Mouse (Mus musculus) gastrocnemius, postnatal 4 days (tissue): ENCODE measurements around the gene Grk3. TPM values are rescaled to one million over a fixed set of nuclear protein-coding genes. Genes with fewer than 3 reads are reported as not detected.

Source experiments
- DNase-seq, 2 experiments: peaks; one replicate each; pipeline ENCODE4 v3.0.0; 2021 to 2022; ENCODE audit warnings: low spot score in 2 of 2, mixed read lengths in 2 of 2
- long read RNA-seq, 2 experiments: library from polyadenylated mRNA; stranded (forward); transcript quantifications; one replicate each; pipeline ENCODE4 v2.0.0; 2021
- total RNA-seq, 2 experiments: library from RNA; stranded (reverse); gene quantifications; 2 replicates each; pipeline ENCODE4 v1.2.3; 2021

The Grk3 gene
- total RNA-seq: 1 to 10 TPM; 7.4 to 8.4 TPM
- long read RNA-seq, experiment 1, full-length matches to known transcripts: 3 of 9 reads
- long read RNA-seq, experiment 1, partial matches to known transcripts: 0 of 9 reads
- long read RNA-seq, experiment 1, other reads (novel, unspliced or antisense): 6 of 9 reads
- long read RNA-seq, experiment 2, full-length matches to known transcripts: 5 of 11 reads
- long read RNA-seq, experiment 2, partial matches to known transcripts: 1 of 11 reads
- long read RNA-seq, experiment 2, other reads (novel, unspliced or antisense): 5 of 11 reads

DNA sequence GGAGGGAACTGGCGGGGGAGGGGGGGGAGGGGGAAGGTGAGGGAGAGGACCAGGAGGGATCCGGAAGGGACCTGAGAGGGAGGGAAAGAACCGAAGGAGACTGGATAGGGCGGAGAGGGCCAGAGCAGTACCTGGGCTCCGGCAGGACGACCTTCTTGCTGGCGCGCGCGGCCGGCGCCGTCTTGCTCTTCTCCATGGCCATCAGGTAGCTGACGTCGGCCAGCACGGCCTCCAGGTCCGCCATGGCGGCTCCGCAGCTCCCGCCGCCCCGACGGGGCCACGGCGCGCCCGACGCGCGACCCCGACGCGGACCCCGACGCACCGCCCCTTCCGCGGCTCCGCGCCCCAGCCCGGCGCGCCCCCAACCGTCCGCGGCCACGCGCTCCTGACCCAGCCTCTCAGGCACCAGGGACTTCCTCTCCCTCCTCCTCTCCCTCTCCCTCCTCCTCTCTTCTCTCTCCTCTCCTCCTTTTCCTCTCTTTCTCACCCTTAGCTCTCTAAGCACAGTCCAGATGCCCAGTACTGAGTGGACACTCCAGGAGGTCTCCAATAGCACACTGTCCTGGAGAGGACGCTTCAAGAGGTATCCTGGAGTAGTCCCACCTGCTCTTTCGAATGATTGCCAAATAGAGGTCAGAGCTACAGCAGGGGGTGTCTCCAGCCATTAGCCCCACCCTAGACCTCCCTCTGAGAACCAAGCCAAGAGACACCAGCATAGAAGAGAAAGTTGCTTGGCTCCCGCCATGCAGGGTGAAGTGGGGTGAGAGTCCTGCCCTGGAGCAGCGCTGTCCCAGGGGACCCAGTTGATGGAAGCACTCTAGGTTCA, at the start of gene Grk3:
Grk3 (minus strand) TSS at position 556 of the 826 bp plus-strand sequence.
- peak in 1 of 2 experiments; percentile 29 for DNase-seq

- peak; percentile 67 to 71 for DNase-seq
Observed at GRCm38 (mm10) chr5:113054308-113054707, 38.7 kb upstream of the Grk3 start.

DNA sequence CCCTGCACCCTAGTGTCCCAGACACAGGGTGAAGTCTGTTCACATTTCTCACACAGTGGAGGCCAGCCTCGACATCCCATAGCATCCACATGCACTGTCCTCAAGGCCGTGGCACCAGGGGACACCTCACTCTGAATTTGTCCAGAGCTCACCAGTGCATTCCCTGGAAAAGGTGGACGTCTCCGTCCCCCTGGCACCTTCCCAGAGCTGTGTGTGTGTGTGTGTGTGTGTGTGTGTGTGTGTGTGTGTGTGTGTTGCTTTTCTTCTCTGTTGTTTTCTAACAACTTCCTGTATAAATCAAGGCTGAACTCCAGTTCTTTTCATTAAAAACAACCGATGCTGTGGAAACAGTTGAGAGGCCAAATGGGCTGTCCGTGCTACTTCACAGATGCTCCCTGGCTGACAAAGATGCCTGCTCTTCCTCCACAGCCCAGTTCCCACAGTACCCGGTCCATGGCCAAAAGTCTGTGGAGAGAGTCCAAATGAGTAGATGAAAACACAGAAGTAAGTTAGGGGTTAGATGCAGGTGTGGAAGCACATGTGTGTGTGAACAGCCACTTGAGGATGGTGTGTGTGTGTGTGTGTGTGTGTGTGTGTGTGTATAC, 35.1 kb upstream of the Grk3 start:
- DNase-seq: no peak

DNA sequence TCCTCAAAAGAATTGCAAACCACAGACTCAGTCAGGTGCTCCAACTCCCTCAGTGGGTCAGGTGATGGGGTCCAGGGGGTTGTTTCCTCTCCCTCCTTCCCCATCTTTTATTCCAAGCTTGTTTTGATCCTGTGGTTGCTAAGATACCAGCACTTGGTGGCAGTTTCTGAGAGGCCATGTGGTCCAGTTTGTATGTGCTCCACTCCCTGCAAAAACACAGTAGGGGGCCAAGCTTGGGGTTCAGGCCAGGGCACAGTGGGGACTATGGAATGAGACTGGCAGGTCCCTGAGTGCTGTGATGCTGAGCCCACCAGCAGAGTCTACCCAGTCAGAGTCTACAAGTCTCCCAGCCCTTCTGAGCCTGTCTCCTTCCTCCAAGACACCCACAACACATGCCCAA, 34.3 kb upstream of the Grk3 start:
- DNase-seq: no peak

DNA sequence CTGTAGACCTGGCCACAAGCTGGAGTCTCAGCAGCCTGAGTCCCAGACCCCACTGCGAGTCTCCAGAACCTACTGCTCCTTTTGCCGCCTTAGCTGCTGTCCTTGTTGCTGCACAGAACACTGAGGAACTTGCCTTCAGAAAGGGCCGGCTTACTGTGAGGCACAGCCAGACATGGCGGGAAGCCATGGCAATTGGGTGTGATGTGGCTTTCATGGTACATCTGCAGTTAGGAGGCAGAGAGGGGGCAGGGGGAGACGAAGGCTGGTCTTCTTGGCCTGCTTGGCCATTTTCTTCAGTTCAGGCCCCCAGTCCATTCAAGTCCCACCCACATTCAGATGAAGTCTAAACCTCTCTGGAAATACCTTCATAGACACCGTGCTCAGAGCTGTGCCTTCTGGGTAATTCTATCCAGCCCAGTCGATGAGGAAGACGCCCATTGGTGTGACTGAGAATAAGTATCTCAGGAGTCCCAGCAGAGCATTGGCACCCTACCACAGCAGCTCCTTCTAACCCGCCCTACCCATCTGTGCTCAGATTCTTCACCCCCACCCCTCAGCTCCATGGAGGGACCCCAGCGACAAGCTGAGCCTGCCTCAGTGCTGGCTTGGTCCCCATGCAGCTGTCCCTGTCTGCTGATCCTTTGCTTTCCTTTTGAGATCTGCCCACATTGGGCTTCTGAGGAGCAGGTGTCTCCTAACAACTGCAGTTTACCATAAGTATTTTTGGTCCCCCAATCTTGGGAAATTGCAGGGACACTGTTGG, 30.1 kb upstream of the Grk3 start:
- DNase-seq: no peak

DNA sequence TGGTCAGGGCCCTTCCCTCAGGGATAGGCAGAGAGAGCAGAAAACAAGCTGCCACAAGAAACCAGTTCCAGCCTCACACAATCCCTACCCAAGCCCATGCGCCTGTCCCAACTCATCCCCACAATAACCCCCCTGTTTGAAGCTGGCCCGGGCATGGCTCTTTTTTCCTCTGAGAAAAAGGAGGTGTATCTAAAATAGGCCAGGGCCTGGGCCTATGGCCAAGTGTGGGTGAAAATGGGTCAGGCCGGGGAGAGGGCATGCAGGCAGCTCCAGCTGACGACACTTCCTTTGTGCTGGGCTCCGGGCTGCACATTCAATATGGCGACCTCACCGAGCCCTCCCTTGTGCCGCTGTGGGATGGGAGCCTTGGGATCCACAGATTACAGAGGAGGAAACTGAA, 27.9 kb upstream of the Grk3 start:
- no peak for DNase-seq

GRCm38 (mm10) chr5:113041567-113042071, 26.0 kb upstream of the Grk3 start:
- DNase-seq: peak in 1 of 2 experiments; percentile 48

DNA sequence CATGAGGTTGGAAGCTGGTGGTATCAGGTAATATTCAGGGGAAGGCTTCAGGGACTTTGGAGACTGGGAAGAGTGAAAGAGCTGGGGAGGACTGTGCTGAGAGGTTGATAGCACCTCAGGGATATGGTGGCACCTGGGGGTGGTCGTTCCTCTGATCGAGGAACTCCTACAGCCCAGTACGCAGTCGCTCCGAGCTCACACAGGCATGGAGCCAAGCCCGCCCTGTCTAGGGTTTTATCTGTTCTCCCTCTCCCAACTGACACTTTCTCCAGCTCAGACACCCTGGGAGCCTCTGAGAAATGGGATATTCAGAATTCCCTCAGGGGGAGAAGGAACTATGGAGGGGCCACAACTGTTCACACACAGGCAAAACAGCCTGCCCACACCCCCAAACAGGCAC, 25.2 kb upstream of the Grk3 start:
- no peak for DNase-seq

GRCm38 (mm10) chr5:113038601-113039000, 23.0 kb upstream of the Grk3 start:
- DNase-seq: no peak

GRCm38 (mm10) chr5:113035094-113036047, 19.8 kb upstream of the Grk3 start:
- no peak for DNase-seq

GRCm38 (mm10) chr5:113031201-113031754, 15.7 kb upstream of the Grk3 start:
- DNase-seq: no peak

- no peak for DNase-seq
Observed at GRCm38 (mm10) chr5:113030082-113030481, 14.5 kb upstream of the Grk3 start.

DNA sequence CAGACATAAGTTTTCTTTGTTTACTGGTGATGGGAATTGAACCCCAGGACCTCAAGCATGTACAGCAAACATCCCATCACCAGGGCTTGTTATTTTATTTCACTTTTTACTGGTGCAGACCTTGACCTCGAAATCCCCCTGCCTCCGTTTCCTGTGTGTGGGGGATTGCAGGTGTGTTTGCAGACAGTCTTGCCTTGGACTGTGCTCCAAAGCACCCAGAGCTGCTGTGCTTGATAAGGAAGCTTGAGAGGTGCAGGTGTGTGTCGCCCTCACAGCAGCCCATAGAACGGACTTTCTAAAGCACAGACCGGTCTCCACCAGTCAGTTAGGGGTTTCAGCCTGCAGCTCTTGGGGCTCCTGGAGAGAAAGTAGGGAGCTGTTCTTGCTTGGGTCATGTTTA, 11.1 kb upstream of the Grk3 start:
- no peak for DNase-seq

DNA sequence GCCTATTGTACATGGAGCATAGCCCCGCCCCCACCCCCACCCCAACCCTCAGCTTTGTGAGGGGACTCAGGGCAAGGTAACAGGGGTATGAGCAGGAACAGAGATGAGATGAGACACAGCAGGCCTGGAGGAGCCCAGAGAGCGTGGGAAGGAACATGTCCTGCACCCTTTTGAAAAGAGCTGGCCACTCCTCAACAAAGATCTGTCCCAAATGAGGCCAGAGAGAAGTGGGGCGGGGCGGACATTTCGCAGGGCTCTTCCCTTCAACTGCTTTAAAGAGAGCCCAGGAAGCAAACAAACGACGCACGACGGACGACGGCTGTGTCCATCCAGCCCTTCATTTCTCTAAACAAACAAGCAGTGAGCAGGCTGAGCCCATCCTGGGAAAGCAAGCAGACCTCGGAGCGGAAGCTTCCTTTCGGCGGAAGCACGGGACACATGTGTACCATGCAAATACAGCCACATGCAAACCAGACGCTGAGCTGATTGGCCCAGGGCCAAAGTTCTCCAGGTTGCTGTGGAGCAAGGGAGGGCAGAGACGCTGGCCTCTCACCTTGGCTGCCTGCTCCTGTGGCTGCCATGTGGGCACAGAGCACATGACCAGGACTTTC, 8.7 kb upstream of the Grk3 start:
- peak in 1 of 2 experiments; percentile 38 for DNase-seq

DNA sequence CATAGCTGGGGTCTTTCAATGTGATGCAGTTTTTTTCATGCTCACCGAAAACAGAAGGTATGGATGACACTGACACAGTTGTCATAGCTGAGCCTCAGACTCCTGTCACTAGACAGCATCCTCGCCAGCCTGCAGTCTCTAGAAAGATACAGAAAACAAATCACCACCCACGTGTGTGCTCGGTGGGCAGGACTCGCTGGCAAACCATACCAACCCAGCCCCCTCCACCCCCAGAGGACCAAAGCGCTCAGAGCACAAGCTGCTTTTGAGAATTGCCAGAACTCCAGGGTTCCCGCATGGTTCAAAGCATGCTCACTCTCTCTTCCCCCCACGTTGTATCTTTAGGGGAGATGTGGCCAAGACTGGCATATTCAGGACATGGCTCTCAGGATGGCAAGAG, 2.6 kb upstream of the Grk3 start:
- no peak for DNase-seq

- no peak for DNase-seq
Observed at GRCm38 (mm10) chr5:113017004-113017403, 1.4 kb upstream of the Grk3 start.

DNA sequence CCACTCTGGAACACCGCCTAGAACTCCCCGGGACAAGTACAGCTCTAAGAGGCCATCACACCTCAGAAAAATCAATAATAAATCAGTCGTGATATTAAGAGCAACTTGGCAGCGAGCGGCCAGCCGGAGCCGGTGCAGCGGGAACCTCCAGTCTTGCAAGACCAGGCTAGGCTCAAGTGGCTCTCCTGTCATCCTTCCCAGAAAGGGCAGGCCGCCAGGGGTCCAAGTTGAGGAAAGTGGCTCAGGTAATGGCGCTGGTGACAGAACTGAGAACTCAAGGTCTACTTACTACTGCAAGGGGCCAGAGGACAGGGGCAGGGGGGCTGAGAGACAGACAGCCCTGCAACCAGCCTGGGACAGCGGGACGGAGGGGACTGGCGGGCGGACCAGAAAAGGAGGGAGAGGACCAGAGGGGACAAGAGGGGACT, 769 bp downstream of the Grk3 start:
- peak in 1 of 2 experiments; percentile 31 for DNase-seq

GRCm38 (mm10) chr5:113014111-113014807, 1.3 kb downstream of the Grk3 start:
- no peak for DNase-seq

- DNase-seq: no peak
Observed at GRCm38 (mm10) chr5:113011926-113012325, 3.7 kb downstream of the Grk3 start.
